Mouse (Mus musculus) liver, embryonic 12.5 days (tissue): ENCODE measurements at regions not wholly inside any gene's neighbourhood (a gene's known extent, or its start where the extent isn't known, plus 50 kb on each side); places are given as distances from the start of the nearest gene placed in this dataset.

Experiments
- ATAC-seq: fragments of 200-750 bp; cut with Nextera tagmentation; 2 replicates; pipeline ENCODE4 v1.8.0; 2017; ENCODE audit warnings: moderate number of reproducible peaks, mild to moderate bottlenecking, moderate library complexity
- H3K27ac ChIP-seq: fragments of 300-500 bp; sonication (generic); 2 replicates; pipeline ENCODE4 v1.5.1; 2016; ENCODE audit warnings: mild to moderate bottlenecking
- H3K27me3 ChIP-seq: fragments of 300-500 bp; sonication (generic); replicated peaks from 2 replicates; pipeline ENCODE4 v1.6.1; 2016; ENCODE audit warnings: mild to moderate bottlenecking, moderate library complexity
- H3K36me3 ChIP-seq: fragments of 300-500 bp; sonication (generic); 2 replicates; pipeline ENCODE4 v1.6.1; 2016; ENCODE audit warnings: mild to moderate bottlenecking, moderate library complexity
- H3K4me1 ChIP-seq: fragments of 300-500 bp; sonication (generic); 2 replicates; pipeline ENCODE4 v1.6.1; 2016
- H3K4me2 ChIP-seq: fragments of 300-500 bp; sonication (generic); 2 replicates; pipeline ENCODE4 v1.6.1; 2016; ENCODE audit warnings: mild to moderate bottlenecking, moderate library complexity
- H3K4me3 ChIP-seq: fragments of 300-500 bp; sonication (generic); 2 replicates; pipeline ENCODE4 v1.5.1; 2016; ENCODE audit warnings: mild to moderate bottlenecking, moderate library complexity
- H3K9ac ChIP-seq: fragments of 300-500 bp; sonication (generic); 2 replicates; pipeline ENCODE4 v1.6.1; 2016; ENCODE audit warnings: mild to moderate bottlenecking, moderate library complexity
- H3K9me3 ChIP-seq: fragments of 300-500 bp; sonication (generic); replicated peaks from 2 replicates; pipeline ENCODE4 v1.6.1; 2016; ENCODE audit warnings: mild to moderate bottlenecking, moderate library complexity
- WGBS: fragments of 180-500 bp; shearing (Covaris S2); methylation state at CpG from one replicate; pipeline ENCODE4 v1.1.7; 2016; ENCODE audit not compliant: insufficient replicate concordance; 5-methylcytosine and 5-hydroxymethylcytosine counted together

- Histone ChIP-seq H3K36me3 (no peaks in the 10 kb centered on the region), H3K9ac (no peak overlapping the region), H3K4me3 (no peak overlapping the region), H3K4me2 (no peak overlapping the region), H3K27ac (no peak overlapping the region), H3K27me3 (no peaks in the 10 kb centered on the region), H3K4me1 (no peaks in the 10 kb centered on the region), H3K9me3 (peaks cover 51% of the 10 kb centered on the region)
- peak; percentile 45 for ATAC-seq
- 34% methylated on average over 2 of the region's 2 CpGs for WGBS
Measured at GRCm38 (mm10) chr4:3049972-3050846, 116.9 kb upstream of the Vmn1r2 start.

- no peak overlapping the region for H3K27ac ChIP-seq
- H3K4me3 ChIP-seq = no peak overlapping the region
- 0 out of 2 replicates have a peak, but pooled peaks have one; percentile 0 for ATAC-seq
- H3K27me3 ChIP-seq = no peaks in the 10 kb centered on the region
- WGBS = 52% methylated on average over 3 of the region's 3 CpGs
- H3K36me3 ChIP-seq = no peaks in the 10 kb centered on the region
- H3K4me2 ChIP-seq = no peak overlapping the region
- H3K4me1 ChIP-seq = no peaks in the 10 kb centered on the region
- H3K9ac ChIP-seq = no peak overlapping the region
- peaks cover 57% of the 10 kb centered on the region for H3K9me3 ChIP-seq
Measured at GRCm38 (mm10) chr4:3050847-3051135, 116.3 kb upstream of the Vmn1r2 start.

- 52% methylated on average over 5 of the region's 5 CpGs for WGBS
- 0 out of 2 replicates have a peak, but pooled peaks have one; percentile 2 for ATAC-seq
- H3K4me2 ChIP-seq = no peak overlapping the region
Measured at GRCm38 (mm10) chr4:3051212-3051611, 115.9 kb upstream of the Vmn1r2 start.

GRCm38 (mm10) chr4:3052314-3053059 lies 114.6 kb upstream of the Vmn1r2 start:
- peaks cover 63% of the 10 kb centered on the region for H3K9me3 ChIP-seq
- no peak overlapping the region for H3K4me2 ChIP-seq
- H3K4me3 ChIP-seq = no peak overlapping the region
- no peaks in the 10 kb centered on the region for H3K36me3 ChIP-seq
- H3K27ac ChIP-seq = no peak overlapping the region
- ATAC-seq = peak; percentile 16
- H3K27me3 ChIP-seq = no peaks in the 10 kb centered on the region
- no peak overlapping the region for H3K9ac ChIP-seq
- no peaks in the 10 kb centered on the region for H3K4me1 ChIP-seq
- WGBS = 58% methylated on average over 4 of the region's 4 CpGs

More at GRCm38 (mm10) chr4:3051212-3051611, 115.9 kb upstream of the Vmn1r2 start:
- Histone ChIP-seq H3K4me1 (no peaks in the 10 kb centered on the region), H3K36me3 (no peaks in the 10 kb centered on the region), H3K27me3 (no peaks in the 10 kb centered on the region), H3K9me3 (peaks cover 61% of the 10 kb centered on the region), H3K9ac (no peak overlapping the region), H3K4me3 (no peak overlapping the region), H3K27ac (no peak overlapping the region)

GRCm38 (mm10) chr4:3053060-3053406 lies 114.1 kb upstream of the Vmn1r2 start:
- ATAC-seq = peak; percentile 10; the same call in 1 of the 2 replicates
- H3K27ac ChIP-seq = no peak overlapping the region
- H3K4me1 ChIP-seq = no peaks in the 10 kb centered on the region
- 39% methylated on average over 4 of the region's 4 CpGs for WGBS
- H3K4me2 ChIP-seq = no peak overlapping the region
- H3K4me3 ChIP-seq = no peak overlapping the region
- peaks cover 63% of the 10 kb centered on the region for H3K9me3 ChIP-seq
- no peaks in the 10 kb centered on the region for H3K27me3 ChIP-seq
- no peaks in the 10 kb centered on the region for H3K36me3 ChIP-seq
- no peak overlapping the region for H3K9ac ChIP-seq

- no peak for ATAC-seq
- Histone ChIP-seq H3K9me3 (peaks cover 67% of the 10 kb centered on the region), H3K4me2 (no peak overlapping the region), H3K9ac (no peak overlapping the region), H3K4me3 (no peak overlapping the region), H3K27ac (no peak overlapping the region), H3K27me3 (no peaks in the 10 kb centered on the region), H3K36me3 (no peaks in the 10 kb centered on the region), H3K4me1 (no peaks in the 10 kb centered on the region)
- WGBS = 63% methylated on average over 2 of the region's 2 CpGs
Measured at GRCm38 (mm10) chr4:3053496-3054216, 113.5 kb upstream of the Vmn1r2 start.

- H3K4me3 ChIP-seq = no peak overlapping the region
- H3K36me3 ChIP-seq = no peaks in the 10 kb centered on the region
- H3K4me1 ChIP-seq = no peaks in the 10 kb centered on the region
- ATAC-seq = no peak
- no peaks in the 10 kb centered on the region for H3K27me3 ChIP-seq
- no peak overlapping the region for H3K9ac ChIP-seq
- peaks cover 78% of the 10 kb centered on the region for H3K9me3 ChIP-seq
- H3K4me2 ChIP-seq = no peak overlapping the region
- no peak overlapping the region for H3K27ac ChIP-seq
Measured at GRCm38 (mm10) chr4:3054886-3055285, 112.2 kb upstream of the Vmn1r2 start.

- H3K4me2 ChIP-seq = no peak overlapping the region
- H3K36me3 ChIP-seq = no peaks in the 10 kb centered on the region
- peaks cover 74% of the 10 kb centered on the region for H3K9me3 ChIP-seq
- no peak overlapping the region for H3K27ac ChIP-seq
- H3K9ac ChIP-seq = no peak overlapping the region
- no peaks in the 10 kb centered on the region for H3K4me1 ChIP-seq
- WGBS = 53% methylated on average over 1 of the region's 1 CpGs
- H3K4me3 ChIP-seq = no peak overlapping the region
- no peaks in the 10 kb centered on the region for H3K27me3 ChIP-seq
- ATAC-seq = no peak
Measured at GRCm38 (mm10) chr4:3055396-3055795, 111.7 kb upstream of the Vmn1r2 start.

- H3K36me3 ChIP-seq = no peaks in the 10 kb centered on the region
- no peak overlapping the region for H3K9ac ChIP-seq
- 27% methylated on average over 2 of the region's 2 CpGs for WGBS
- H3K27ac ChIP-seq = no peak overlapping the region
- peaks cover 65% of the 10 kb centered on the region for H3K9me3 ChIP-seq
- H3K27me3 ChIP-seq = no peaks in the 10 kb centered on the region
- H3K4me3 ChIP-seq = no peak overlapping the region
- ATAC-seq = no peak
- no peaks in the 10 kb centered on the region for H3K4me1 ChIP-seq
- H3K4me2 ChIP-seq = no peak overlapping the region
Measured at GRCm38 (mm10) chr4:3059511-3060054, 107.5 kb upstream of the Vmn1r2 start.

GRCm38 (mm10) chr4:3062027-3062605 lies 105.0 kb upstream of the Vmn1r2 start:
- 35% methylated on average over 2 of the region's 2 CpGs for WGBS
- ATAC-seq = no peak
- Histone ChIP-seq H3K27me3 (no peaks in the 10 kb centered on the region), H3K4me1 (no peaks in the 10 kb centered on the region), H3K9ac (no peak overlapping the region), H3K27ac (no peak overlapping the region), H3K36me3 (no peaks in the 10 kb centered on the region), H3K4me3 (no peak overlapping the region), H3K4me2 (no peak overlapping the region), H3K9me3 (peaks cover 72% of the 10 kb centered on the region)

- Histone ChIP-seq H3K36me3 (no peaks in the 10 kb centered on the region), H3K4me2 (no peak overlapping the region), H3K27ac (no peak overlapping the region), H3K27me3 (no peaks in the 10 kb centered on the region), H3K9me3 (peaks cover 83% of the 10 kb centered on the region), H3K4me1 (no peaks in the 10 kb centered on the region), H3K9ac (no peak overlapping the region), H3K4me3 (no peak overlapping the region)
- no peak for ATAC-seq
- 29% methylated on average over 3 of the region's 3 CpGs for WGBS
Measured at GRCm38 (mm10) chr4:3063966-3064365, 103.2 kb upstream of the Vmn1r2 start.
